Mouse (Mus musculus) left cerebral cortex, postnatal 14 days (tissue): ENCODE measurements at regions not wholly inside any gene's neighbourhood (a gene's known extent, or its start where the extent isn't known, plus 50 kb on each side); places are given as distances from the start of the nearest gene placed in this dataset.
"Not testable (repeated sequence)": the region's sequence is repeated elsewhere in the genome, so short reads cannot be mapped to it uniquely, and the experiment has no call there.

Source experiments
- DNase-seq, 2 experiments: peaks; one replicate each; pipeline ENCODE4 v3.0.0; 2021 to 2022; ENCODE audit warnings: low spot score in 2 of 2, mixed read lengths in 1 of 2
- intact Hi-C: fragments of 180-260 bp; cut with DNase I; formaldehyde crosslinking; loops from one replicate; pipeline ENCODE4 v1.15.1; 2025

- intact Hi-C loops = no loop called here
- DNase-seq = no peak
Observed at GRCm38 (mm10) chr10:119105279-119105881, 134.5 kb downstream of the Cand1 start.

DNA sequence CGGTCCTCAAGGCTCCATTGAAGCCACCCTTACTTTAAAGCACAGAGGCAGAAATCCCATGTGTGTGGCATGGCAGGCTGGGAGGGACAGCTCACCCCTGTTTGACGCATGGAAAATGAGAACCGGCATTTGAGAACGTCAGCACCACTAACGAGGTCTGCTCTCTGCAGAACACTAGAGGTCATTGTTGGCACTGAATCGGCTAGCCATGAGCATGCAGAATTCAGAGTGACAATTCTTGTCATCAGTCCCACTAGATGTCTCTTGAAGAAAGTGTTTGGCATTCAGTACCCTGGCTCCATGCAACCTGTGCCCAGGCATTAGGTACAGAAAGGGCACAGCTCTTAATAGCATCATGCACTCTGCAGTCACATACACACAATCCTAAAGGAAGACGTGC lies 139.3 kb downstream of the Cand1 start:
- no peak for DNase-seq
- intact Hi-C loops = no loop called here

- no peak for DNase-seq
- intact Hi-C loops = no loop called here
Observed at GRCm38 (mm10) chr10:119099092-119099792, 140.6 kb downstream of the Cand1 start.

GRCm38 (mm10) chr10:119094166-119094565 lies 145.7 kb downstream of the Cand1 start:
- DNase-seq = no peak
- intact Hi-C loops = no loop called here

- no peak for DNase-seq
Observed at GRCm38 (mm10) chr10:119087886-119088285, 152.0 kb downstream of the Cand1 start.

DNA sequence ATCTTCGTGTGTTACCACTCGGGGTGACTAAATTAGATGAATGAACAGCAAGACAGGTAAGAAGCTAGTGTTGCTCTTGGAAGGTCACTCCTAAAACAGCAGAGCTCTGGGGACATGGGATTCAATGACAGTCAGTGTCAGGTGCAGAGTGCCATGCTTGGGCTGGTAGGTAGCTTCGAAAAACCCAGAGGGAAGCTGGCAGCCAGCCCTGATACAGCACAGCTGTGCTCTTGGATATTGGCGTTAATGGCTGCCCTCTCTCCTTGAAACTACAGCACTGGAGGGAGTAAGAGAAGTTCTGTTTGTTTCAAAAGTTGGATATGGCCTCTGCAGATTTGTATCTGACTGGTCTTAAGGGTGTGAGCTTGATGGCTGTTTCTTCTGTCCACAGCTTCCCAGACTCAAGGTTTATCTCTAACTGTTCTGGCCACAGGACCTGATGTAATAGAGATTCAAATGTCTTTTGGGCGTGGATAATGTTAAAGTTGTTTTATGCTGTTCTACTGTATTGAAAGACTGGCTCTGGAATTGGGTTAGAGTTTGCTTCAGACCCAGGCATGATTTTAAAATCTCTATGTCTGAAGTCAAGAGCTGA lies 152.7 kb downstream of the Cand1 start:
- no peak for DNase-seq
- intact Hi-C loops = no loop called here

More at GRCm38 (mm10) chr10:119087886-119088285, 152.0 kb downstream of the Cand1 start:
- intact Hi-C loops = no loop called here

GRCm38 (mm10) chr10:119086450-119086849 lies 153.4 kb downstream of the Cand1 start:
- DNase-seq = no peak
- intact Hi-C loops = no loop called here

GRCm38 (mm10) chr10:119083431-119083830 lies 156.4 kb downstream of the Cand1 start:
- intact Hi-C loops = no loop called here
- DNase-seq = peak in 1 of 2 experiments; percentile 51

DNA sequence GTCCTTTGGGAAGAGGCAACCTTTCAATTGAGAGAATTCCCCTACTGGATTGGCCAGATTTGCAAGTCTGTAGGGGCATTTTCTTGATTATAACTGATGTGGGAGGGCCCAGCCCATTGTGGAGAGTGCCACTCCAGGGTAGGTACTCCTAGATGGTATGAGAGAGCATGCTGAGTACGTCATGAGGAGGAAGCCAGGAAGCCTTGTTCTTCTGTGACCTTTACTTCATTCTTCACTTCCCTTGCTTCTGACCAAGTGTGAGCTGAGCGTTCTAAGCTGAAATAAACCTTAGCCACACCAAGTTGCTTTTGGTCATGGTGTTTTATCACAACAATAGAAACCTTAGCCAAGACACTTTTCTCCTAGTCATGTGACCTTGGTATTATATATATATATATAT lies 157.0 kb downstream of the Cand1 start:
- intact Hi-C loops = no loop called here
- no peak for DNase-seq

GRCm38 (mm10) chr10:119081766-119082165 lies 158.1 kb downstream of the Cand1 start:
- DNase-seq, intact Hi-C loops: not testable (repeated sequence)

DNA sequence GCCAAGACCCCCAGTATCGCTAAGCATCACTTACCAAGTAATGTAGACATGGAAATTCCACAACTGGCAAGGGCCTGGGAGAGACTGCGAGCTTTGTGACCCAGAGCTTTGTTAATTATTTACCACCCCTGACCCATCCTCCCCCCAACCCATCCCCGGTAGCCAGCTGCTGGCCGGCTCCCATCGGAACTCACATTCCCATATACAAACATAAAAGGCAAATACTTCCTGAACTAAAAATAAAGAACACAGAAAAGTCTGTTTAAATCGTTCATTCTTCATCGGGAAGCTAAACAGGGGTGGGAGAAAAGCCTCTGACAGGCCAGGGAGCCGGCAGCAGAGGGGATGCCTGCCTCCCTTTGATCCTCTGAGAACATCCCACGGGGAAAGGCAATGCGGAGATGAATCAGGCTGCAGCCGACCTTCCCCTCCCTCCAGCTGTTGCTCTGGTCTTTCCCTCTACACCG lies 163.7 kb downstream of the Cand1 start:
- no peak for DNase-seq
- intact Hi-C loops = loop anchor here (5.0 kb wide), 1 partner anchor 919 kb away; no protein-coding TSS in a partner anchor

DNA sequence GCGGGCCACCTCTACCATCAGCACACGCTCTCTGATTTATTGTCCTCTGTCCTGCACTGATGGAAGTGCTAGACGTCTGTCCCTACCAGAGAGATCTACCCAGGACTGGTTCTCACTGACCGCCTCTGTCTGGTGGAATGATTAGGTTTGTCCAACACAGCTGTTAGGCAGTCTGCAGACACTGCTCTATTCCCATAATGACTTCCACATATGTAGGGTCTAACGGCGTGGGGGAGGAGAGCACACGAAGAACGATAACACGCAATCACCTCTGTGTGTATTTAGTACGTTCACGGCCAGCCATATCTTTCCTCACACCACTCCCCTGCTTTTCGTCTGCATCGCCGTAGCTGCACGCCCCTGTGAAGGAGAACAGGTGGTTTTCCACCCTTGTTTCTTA lies 165.0 kb downstream of the Cand1 start:
- intact Hi-C loops = loop anchor here (5.0 kb wide), 1 partner anchor 918 kb away; no protein-coding TSS in a partner anchor
- DNase-seq = no peak

- intact Hi-C loops = no loop called here
Observed at GRCm38 (mm10) chr10:119073991-119074390, 165.9 kb downstream of the Cand1 start.

GRCm38 (mm10) chr10:119069410-119069809 lies 170.4 kb downstream of the Cand1 start:
- DNase-seq = no peak
- intact Hi-C loops = loop anchor here (10.0 kb wide), 1 partner anchor 95 kb away; no protein-coding TSS in a partner anchor

More at GRCm38 (mm10) chr10:119073991-119074390, 165.9 kb downstream of the Cand1 start:
- no peak for DNase-seq

DNA sequence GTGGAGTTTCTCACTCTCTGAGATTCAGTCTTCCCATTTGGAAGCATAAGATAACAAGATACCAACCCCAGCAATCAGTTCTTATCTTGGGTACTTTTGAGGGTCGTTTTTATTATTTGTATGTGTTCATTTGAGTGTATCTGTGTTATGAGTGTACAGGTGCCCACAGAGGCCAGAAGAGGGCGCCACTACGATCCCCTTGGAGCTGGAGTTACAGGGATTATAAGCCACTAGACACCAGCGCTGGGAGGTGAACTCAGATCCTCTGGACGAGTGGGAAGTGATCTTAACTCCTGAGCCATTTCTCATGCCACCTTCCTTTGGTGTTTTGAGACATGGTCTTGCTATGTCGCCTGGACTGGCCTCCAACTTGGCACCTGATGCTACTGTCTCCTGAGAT lies 172.0 kb downstream of the Cand1 start:
- intact Hi-C loops = loop anchor here (10.0 kb wide), 1 partner anchor 93 kb away; no protein-coding TSS in a partner anchor
- DNase-seq = no peak

- intact Hi-C loops = loop anchor here (10.0 kb wide), 1 partner anchor 93 kb away; no protein-coding TSS in a partner anchor
- DNase-seq = no peak
Observed at GRCm38 (mm10) chr10:119067366-119067765, 172.5 kb downstream of the Cand1 start.

GRCm38 (mm10) chr10:119065974-119066373 lies 173.9 kb downstream of the Cand1 start:
- DNase-seq = peak; percentile 79 to 83
- intact Hi-C loops = loop anchor here (2.0 to 10.0 kb wide), 2 partner anchors 91 to 197 kb away; no protein-coding TSS in a partner anchor

DNA sequence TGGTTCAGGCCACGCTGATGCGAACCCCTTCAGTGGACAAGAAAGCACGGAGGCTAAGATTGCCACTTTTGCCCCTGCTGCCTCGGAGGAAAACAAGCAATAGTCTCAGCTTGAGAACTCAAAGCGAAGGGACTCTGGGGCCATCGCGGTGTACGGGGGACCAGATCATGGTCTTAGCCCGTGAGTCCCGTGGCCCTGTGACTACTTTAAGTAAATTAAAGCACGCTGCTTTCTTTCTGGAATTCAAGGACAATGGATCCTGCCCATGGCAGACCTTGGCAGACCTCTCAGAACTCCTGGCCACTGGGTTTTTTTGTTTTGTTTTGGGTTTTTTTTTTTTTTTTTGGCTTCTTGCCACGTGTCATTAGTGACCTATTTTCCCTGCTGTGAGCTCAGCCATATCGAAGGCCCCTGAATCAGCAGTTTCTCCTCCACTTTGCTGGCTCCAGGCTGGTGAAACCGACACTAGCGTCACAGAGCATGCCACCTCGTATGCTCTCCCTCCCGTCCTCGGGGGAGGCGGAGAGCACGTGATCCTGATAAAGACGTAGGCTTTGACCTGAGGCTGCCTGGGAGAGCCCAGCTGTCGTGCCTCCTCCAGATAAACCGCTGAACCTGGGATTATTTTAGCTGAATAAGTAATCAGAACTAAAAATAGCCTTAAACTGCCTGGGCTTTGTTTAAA lies 174.6 kb downstream of the Cand1 start:
- intact Hi-C loops = loop anchor here (2.0 to 10.0 kb wide), 2 partner anchors 90 to 196 kb away; no protein-coding TSS in a partner anchor
- DNase-seq = peak; percentile 22 to 60

GRCm38 (mm10) chr10:119064218-119064617 lies 175.6 kb downstream of the Cand1 start:
- intact Hi-C loops = loop anchor here (2.0 to 10.0 kb wide), 2 partner anchors 89 to 195 kb away; no protein-coding TSS in a partner anchor

More at GRCm38 (mm10) chr10:119064218-119064617, 175.6 kb downstream of the Cand1 start:
- no peak for DNase-seq
